Mouse (Mus musculus) right cerebral cortex, postnatal 36 days (tissue): ENCODE measurements around the gene Stim1.
"Not testable (repeated sequence)": the region's sequence is repeated elsewhere in the genome, so short reads cannot be mapped to it uniquely, and the experiment has no call there.

Experiments
- DNase-seq, 2 experiments: peaks; one replicate each; pipeline ENCODE4 v3.0.0; 2022; ENCODE audit warnings: low spot score in 2 of 2, mixed read lengths in 1 of 2

The Stim1 gene

GRCm38 (mm10) chr7:102361297-102361696 is 93.7 kb downstream of the Stim1 start:
- no peak for DNase-seq

GRCm38 (mm10) chr7:102363853-102364252 is 96.2 kb downstream of the Stim1 start:
- DNase-seq, result no peak

DNA sequence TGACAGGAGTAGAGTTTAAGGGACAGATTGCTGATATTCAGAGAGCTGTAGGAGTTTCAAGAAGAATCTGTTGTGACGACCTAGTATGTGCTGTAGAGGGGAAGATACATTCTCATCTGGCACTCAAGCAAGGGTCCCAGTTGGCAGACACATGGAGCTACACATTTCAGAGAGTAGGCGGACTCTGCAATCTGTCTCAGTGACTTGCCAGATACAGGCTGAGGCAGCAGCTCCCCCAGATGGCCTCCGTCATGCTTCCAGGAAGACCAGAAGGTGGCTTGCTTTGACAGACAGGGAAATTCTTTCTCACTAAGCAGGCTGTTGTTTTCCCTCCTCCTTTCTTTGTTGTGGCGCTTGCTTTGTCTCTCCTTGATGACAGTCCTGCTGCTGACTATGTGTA is 102.1 kb downstream of the Stim1 start:
- DNase-seq, result peak; percentile 81 to 88

DNA sequence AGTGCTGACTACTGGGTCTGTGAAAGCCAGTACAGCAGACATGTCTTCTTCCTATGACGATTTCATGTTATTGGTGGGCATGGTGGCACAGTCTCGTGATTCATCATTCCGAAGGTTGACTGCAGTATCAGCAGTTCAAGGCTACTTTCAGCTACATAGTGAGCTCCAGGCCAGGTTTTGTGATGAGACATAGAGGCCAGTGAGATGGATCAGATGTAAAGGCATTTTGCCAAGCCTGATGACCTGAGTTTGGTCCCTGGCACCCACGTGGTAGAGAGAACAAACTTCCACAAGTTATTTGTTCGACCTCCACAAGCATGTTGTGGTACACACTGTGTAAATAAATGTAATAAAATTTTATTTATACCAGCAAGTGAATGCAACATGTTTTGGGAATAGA is 102.9 kb downstream of the Stim1 start:
- DNase-seq, result no peak

GRCm38 (mm10) chr7:102373382-102374072 is 105.9 kb downstream of the Stim1 start:
- no peak for DNase-seq

GRCm38 (mm10) chr7:102383221-102383620 is 115.6 kb downstream of the Stim1 start:
- peak in 1 of 2 experiments; percentile 53 for DNase-seq

DNA sequence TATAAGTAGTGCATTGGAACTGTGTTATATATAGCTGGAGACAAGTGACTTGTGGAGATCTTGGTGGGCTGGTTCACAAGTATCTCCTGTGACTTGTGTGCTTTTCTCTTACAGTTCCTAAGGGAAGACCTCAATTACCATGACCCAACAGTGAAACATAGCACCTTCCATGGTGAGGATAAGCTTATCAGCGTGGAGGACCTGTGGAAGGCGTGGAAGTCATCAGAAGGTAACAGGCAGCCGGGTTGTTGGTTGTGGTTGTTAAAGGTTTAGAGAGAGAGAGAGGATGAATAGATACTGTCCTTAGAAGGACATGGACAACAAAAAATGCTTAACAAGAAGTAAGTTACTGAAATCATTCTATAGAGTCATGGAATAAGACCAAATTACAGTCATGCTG is 118.4 kb downstream of the Stim1 start:
- DNase-seq, result no peak

GRCm38 (mm10) chr7:102389082-102389481 is 121.5 kb downstream of the Stim1 start:
- no peak for DNase-seq

DNA sequence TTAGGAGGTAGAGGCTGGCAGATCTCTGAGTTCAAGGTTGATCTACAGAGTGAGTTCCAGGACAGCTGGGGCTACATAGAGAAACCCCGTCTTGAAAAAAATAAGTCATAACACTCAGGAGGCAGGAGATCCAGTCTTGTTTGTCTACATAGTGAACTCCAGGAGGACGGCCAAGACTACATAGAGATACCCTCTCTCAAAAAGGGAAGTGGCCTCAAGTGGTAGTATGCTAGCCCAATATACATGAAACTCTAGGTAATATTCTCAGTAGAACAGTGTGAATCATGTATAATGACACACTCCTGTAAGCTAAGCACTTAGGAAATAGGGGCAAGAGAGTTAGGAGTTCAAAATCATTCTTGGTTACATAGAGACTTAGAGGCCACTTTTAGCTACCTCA is 126.3 kb downstream of the Stim1 start:
- no peak for DNase-seq

DNA sequence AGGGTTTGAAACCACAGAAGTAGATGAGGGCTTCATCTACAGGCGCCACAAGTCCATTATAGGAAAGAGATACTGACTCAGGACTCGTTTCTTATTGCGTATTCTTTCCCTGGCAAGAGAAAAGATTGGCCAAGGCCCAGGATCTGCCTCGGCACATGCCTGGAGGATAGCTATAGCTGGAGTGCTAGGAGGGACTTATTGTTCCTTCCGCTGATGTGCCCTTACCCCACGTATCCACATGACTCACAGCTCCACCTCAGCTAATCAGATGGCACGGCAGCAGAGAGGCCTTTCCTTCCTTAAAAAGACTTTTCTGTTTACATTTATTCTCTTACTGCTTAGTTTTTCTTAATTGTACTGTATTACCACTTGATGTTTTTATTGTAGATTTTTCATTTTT is 128.3 kb downstream of the Stim1 start:
- no peak for DNase-seq

- no peak for DNase-seq
Measured at GRCm38 (mm10) chr7:102396331-102396730, 128.7 kb downstream of the Stim1 start.

GRCm38 (mm10) chr7:102399180-102399731 is 131.7 kb downstream of the Stim1 start:
- DNase-seq, result no peak

GRCm38 (mm10) chr7:102404118-102404517 is 136.5 kb downstream of the Stim1 start:
- no peak for DNase-seq

DNA sequence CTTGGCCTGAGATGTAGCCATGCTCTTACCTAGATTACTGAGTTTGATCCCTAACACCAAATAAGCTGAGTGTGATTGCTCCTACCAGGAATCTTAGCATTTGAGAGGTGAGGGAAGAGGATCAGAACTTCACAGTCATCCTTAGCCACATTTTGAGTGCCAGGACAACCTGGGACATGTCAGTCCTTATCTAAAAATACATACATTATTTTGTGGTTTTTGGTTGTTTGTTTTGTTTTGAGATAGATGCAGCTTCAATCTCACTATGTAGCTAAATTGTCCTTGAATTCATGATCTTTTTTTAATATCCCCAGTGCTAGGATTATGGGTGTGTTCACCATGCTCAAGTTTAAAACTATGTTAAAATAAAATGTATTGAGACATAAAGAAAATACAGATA is 139.8 kb downstream of the Stim1 start:
- DNase-seq, result no peak

GRCm38 (mm10) chr7:102415272-102415671 is 147.7 kb downstream of the Stim1 start:
- not testable (repeated sequence) for DNase-seq

GRCm38 (mm10) chr7:102415841-102416240 is 148.2 kb downstream of the Stim1 start:
- DNase-seq, result no peak

- DNase-seq, result peak in 1 of 2 experiments; percentile 18
Measured at GRCm38 (mm10) chr7:102417398-102417797, 149.8 kb downstream of the Stim1 start.

DNA sequence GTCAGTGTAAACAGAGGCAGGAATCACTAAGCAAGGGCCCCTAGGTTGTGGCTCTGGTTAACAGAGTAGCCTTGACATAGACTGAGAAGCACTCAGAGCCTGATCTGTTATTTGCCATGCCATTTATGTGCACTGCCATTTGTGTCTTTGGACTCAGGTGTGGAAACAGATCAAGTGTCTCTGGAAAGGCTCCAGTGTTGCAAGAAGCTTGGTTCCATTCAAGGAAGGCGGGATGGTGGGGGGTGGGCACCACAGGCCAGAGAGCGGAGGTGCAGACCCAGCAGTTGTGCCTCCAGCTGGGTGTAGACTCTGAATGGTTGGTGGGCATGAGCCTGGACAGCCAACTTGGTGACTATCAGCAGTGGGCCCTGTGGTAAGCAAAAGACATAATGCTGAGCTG is 154.4 kb downstream of the Stim1 start:
- DNase-seq, result no peak

GRCm38 (mm10) chr7:102425933-102426685 is 158.5 kb downstream of the Stim1 start:
- no peak for DNase-seq

DNA sequence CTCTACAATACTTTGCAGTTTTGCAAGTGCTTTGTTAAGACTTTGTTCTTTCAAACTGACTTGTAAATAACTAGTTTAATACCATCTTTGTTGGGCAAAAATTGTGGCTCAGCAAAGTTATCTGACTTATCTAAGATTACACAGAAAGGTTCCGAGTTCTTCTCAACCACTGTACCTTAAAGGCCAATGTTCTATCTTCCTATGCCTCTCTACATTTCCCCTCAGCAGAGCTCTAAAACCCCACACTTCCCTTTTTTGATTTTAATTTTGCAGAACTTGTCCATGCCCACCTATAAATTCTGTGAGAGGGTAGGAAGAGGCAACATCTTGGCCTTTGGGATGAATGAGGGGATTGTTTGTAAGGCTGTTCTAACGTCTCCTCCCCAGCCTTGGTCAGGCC is 166.7 kb downstream of the Stim1 start:
- DNase-seq, result no peak

DNA sequence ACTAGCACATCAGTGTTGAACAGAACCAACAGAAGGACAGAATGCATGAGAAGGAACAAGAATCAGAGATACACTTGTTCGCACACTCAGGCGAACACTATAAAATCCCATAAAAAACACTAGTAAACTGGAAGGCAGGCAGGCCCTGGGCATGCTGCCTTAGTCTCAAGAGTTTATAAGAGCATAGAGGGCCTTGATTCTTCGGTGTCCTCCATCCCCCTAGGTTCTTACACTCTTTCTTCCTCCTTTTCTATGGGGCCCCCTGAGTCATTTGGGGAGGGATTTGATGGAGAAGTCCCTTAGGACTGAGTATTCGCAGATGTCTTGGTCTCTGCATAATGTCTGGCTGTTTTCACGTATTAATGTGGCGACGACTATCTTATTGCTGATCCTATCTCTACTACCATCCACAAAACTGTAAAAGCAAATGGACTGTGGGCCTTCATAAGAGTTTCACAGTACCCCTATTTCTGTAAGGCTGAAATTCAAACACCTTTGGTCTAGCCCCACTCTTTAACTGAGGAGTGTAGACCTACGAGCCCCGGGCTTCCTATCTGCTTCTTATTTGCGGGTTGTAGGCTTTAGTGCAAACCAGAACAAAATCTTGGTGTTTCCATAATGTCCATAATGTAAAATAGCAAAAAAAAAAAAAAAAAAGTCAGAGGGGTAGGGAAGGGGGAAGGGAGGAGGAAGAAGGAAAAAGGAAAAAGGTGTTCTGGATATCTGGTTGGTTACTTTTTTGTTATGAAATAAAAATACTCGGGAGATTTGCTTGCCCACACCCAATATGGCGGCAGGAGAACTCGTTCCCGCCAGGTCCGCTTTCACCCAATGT is 173.4 kb downstream of the Stim1 start:
- DNase-seq, result no peak
